Comparison of ENCODE assay signal across 8 mouse cellular contexts in genomic region chr1:193698603-193699266, GRCm38 (mm10).
DNase-seq lines count a peak whose midpoint lies in the region; ATAC-seq lines count a peak whose summit lies in the region.

No protein-coding gene starts in this region.

- peak; percentile 73 to 92 for DNase-seq in adrenal gland, adult (ENCODE audit: inconsistent age in 2 of 2, low spot score in 1 of 2)
- DNase-seq in cerebellum, postnatal 10 days, result peak; percentile 91 to 92
- peak; percentile 55 to 77 for DNase-seq in frontal cortex, postnatal 10 days (ENCODE audit: low spot score in 2 of 2)
- DNase-seq in induced T-regulatory cell, adult 2 months (ENCODE audit: low read depth), result peak; percentile 29
- peak; percentile 84 to 87 for DNase-seq in left cerebral cortex, adult 18-20 months (ENCODE audit: low spot score in 2 of 2)
- DNase-seq in right cerebral cortex, postnatal 25 days, result peak; percentile 78

- peak; percentile 78 for ATAC-seq in megakaryocyte progenitor cell, adult 5-6 weeks (replicated peaks; ENCODE audit: poor library complexity)
- ATAC-seq in activated CD4-positive, CD25-positive, alpha-beta regulatory T cell, adult 4 months, result no peak

Comparison
In these comparisons a context has a peak if more than half of its experiments do, and no peak if none do; other contexts are left out.
1. DNase-seq: peak in every context shown above with its lines; median percentile 92 in cerebellum, postnatal 10 days; 86 in left cerebral cortex, adult 18-20 months; 82 in adrenal gland, adult; 78 in right cerebral cortex, postnatal 25 days; 66 in frontal cortex, postnatal 10 days; 29 in induced T-regulatory cell, adult 2 months.